Mouse (Mus musculus) T-cell, adult 2 months (primary cell): ENCODE data around the gene Stom.

Experiments
- DNase-seq: peaks from one replicate; pipeline ENCODE4 v3.0.0; 2022; ENCODE audit warnings: low spot score

The Stom gene

GRCm38 (mm10) chr2:35336388-35337280 is at the start of gene Stom:
Stom (minus strand) TSS chr2:35336976.
- DNase-seq, result peak; percentile 96

DNA sequence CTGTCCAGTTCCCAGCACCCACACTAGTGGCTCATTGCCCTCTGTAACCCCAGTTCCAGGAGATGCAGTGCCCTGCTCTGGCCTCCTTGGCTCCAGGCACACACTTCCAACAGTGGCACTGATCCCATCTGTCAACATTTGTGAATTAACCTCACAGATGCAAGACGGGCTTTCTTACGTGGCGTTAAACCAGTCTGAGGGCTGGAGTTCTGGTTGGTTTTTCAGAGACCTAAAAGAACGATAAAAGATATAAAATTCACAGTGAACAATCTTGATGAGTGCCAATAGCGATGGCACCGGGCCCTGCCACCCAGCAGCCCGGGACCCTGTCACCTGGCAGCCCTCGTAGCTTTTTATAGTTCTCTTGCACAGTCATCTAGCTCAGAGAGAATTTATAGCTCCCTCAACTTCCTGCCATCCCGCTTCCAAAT is 48.7 kb upstream of the Stom start:
- no peak for DNase-seq

DNA sequence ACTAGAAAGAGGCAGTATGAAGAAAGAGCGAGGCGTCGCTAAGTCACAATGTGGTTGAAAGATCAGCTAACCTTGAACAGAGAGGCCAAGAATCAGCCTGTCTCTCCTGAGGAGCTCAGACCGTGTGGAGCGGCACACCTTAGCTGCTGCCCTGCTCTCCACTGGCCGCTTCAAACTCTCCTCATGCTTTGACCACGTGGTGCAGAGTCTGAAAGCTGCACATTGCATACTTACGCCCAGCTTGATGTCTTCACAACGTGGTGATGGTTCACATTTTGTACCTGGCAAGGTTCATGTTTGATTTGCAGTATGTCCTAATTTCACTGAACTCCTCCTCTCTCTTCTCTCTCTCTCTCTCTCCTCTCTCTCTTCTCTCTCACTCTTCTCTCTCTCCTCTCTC is 42.5 kb upstream of the Stom start:
- DNase-seq, result no peak

- no peak for DNase-seq
Observed at GRCm38 (mm10) chr2:35377600-35377999, 40.8 kb upstream of the Stom start.

DNA sequence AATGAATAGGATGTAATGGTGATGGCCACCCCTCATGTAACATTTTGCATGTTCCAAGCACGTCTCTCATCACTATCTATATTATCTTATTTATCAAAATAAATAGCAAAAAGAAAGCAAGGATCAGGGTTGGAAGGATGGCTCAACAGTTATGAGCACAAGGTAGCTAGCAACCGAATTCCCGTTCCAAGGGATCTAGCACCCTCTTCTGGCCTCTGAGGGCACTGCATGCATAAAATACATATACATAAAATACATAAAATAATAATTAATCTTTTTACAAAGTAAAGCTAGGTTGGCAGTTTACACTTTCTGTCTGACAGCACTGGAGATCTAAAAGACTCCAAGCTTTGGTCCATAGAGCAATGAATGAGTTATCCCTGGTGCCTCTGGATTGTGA is 36.2 kb upstream of the Stom start:
- no peak for DNase-seq

DNA sequence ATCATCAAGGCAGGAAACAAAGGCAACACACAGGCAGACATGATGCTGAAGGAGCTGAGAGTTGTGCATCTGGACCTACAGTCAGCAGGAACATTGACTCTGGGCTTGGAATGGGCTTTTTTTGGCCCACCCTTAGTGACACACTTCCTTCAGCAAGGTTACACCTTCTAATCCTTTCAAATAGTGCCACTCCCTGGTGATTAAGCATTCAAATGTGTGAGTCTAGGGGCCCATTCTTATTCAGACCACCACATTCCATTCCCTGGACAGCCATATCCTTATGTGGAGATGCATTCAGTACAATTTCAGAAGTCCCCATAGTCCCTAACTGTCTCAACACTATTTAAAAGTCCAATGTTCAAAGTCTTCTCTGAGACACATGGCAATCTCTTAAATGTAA is 33.9 kb upstream of the Stom start:
- no peak for DNase-seq

DNA sequence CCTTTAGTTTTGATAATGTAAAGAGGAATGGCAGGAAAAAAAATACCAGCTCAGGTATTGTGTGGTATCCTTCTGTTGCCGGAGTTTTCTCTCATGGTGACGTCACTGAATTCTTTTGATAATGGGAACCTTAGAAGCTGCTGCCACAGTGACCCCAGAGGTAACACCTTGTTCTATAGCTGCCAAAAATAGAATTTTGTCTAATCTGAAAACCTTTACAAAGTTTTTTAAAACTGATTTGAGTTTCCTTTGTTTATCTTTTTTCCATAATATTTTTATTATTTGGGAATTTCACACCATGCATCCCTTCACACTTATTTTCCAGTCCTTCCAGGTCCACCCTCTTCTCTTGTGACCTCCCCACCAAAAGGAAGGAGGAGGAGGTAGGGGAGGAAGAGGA is 30.9 kb upstream of the Stom start, which contains the start of gene 4930568D16Rik:
Gene 4930568D16Rik, minus strand, starts transcription at position 101 of the 400 bp plus-strand sequence.
- DNase-seq, result no peak

DNA sequence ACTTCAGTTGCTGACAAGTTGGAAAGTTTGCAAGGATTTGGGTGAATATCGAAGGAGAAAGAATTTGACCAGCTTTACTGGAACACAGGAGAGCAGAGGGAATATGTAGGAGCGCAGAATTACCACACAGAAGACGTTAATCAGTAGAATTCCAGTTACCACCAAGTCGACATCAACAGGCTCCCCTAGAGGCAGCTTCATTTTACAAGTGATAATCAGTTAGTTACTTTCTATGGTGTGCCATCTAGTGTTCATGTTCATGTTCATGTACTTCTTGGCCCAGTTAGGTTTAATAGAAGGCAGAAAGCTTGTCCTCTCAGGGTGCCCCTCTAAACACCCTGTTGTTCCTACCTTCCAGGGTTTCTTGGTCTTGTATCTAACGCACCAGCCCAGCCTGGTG is 12.4 kb upstream of the Stom start:
- DNase-seq, result no peak

- no peak for DNase-seq
Observed at GRCm38 (mm10) chr2:35345984-35346383, 9.2 kb upstream of the Stom start.

GRCm38 (mm10) chr2:35342605-35343004 is 5.8 kb upstream of the Stom start:
- no peak for DNase-seq

GRCm38 (mm10) chr2:35338707-35339106 is 1.9 kb upstream of the Stom start:
- DNase-seq, result no peak

DNA sequence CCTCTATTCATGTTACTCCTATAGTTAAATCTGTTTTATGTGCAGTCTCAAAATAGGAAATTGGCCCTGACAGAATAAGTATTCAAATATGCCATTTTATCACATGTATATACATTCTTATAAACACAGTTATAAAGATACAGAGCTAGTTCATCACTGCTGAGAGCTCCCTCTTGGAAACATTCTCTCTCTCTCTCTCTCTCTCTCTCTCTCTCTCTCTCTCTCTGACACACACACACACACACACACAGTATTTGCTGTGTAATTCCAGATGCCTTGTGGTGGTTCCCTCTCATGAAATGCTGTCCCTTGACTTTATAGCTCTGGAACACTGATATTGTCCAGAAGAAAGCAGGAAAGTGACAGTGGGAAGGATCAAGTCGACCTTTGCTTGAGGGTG is 1.3 kb upstream of the Stom start:
- DNase-seq, result no peak

DNA sequence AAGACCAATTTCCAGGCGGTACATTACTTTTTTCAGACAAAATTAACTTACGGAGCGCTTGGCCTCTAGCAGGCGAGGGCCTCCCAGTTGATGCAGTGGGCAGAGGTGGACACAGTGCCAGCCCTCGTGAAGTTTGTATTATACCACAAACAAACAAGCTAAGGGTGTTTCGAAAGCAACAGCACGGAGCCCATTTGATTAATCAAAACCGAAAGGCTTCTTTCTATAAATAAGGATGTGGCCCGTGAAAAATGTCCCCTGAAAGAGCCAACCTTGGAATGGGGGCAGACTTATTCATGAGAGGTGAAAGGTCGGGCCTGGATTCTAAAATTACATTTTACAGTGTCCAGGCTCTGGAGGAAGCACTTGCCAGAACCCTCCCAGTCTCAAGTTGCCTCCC is 643 bp upstream of the Stom start:
- no peak for DNase-seq

DNA sequence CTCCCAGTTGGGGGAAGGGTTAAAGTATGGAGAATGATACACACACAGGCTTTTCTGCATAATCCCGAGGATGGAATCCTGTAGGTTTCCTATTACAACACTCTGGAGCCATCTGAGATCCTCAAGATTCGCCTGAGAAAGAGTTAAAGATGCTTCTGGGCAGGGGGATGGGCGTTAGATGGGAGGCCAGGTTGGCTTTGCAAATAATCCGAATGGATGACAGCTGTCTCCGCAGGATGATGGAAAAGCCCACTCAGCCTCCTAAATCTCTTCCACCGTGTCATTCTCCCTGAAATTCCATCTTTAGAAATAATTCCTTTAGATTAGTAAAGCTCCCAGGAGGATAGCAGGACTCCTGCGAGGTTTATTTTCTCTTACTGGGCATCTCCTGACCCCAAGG is 1.2 kb downstream of the Stom start:
- DNase-seq, result no peak

- no peak for DNase-seq
Observed at GRCm38 (mm10) chr2:35333670-35334069, 3.1 kb downstream of the Stom start.

DNA sequence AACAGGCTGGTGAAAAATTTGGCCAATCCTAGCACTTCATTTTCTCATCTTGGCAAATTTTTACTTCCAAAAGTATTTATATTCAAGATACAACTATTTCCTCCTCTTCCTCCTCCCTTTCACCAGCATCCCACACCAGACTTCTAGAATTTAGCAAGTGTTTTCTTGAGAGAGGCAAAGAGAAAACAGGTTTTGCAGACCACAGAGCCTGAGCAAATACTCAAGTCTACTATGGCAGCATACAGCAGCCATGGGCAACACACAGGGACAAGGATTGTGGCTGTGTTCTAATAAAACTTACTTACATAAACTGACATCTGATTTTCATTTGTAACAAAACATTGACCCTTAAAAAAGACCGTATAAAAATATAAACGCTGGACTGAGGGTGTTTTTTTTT is 5.6 kb downstream of the Stom start:
- no peak for DNase-seq

- no peak for DNase-seq
Observed at GRCm38 (mm10) chr2:35329061-35329460, 7.7 kb downstream of the Stom start.

DNA sequence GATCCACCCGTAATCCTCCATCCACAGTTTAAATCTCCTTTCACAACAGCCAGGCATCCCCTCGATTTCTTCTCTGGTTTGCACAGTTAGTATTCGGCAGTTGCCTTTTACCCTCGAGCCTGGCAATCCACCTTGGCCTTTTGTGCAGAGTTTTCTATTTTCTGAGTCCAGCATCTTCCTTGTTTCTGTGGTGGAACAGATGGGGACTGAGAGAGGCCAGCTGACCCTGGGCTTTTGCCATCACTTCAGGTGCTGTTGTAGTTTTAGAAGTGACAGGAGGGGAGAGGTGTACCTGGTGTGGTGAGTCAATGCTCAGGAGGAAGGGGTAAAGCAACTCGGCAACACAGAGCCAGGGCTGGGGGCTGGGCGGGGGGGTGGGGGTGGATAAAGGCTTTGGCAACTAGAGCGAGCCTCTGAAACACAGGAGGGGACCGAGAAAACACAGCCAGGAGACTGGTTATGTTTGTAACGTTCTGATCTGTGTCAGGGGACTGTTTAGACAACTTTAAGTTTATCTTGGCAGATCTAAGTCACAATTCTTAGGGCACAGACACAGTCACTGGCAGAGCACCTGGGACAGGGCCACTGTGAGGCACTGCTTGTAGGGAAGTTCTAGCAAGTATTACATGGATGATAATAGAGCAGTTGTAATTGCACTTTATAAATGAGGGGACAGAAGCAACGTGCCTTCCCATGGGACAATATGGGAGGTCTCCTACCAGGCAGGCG is 8.5 kb downstream of the Stom start:
- DNase-seq, result no peak

GRCm38 (mm10) chr2:35327583-35327982 is 9.2 kb downstream of the Stom start:
- no peak for DNase-seq

DNA sequence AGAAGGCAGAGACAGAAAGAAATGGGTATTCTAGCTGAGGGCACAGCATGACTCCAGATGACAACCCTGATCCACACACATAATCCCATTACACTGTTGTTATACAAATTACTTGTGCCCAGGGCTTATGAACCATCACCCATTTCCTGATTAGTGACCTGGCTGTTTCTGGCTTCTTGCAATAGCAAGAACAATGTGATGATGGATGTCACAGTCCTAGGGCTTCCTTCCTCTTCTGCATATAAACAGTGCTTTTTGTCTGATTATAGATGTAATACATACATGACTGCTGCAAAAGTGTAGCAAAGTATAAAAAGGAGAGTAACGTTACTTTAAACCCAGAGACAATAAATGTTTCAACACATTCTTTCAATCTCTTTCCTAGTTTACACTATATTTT is 9.8 kb downstream of the Stom start:
- no peak for DNase-seq

DNA sequence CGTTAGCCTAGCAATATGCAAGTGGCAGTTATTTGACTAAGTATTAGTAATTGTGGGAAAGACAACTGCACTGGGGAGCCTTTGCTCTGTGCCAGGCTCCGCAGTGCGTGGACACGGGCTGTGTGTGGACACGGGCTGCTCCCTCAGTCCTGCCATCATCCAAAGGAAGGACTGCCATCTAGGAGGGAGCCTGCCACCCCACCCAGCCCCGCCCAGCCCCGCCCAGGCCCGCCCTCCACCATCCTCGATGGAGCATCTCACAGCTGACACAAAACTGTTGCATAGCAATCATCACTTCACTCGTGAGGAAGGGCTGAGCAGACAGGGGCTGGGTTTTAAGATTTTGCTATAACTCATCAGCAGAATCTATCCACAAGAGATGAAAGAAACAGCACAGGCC is 10.8 kb downstream of the Stom start:
- no peak for DNase-seq

DNA sequence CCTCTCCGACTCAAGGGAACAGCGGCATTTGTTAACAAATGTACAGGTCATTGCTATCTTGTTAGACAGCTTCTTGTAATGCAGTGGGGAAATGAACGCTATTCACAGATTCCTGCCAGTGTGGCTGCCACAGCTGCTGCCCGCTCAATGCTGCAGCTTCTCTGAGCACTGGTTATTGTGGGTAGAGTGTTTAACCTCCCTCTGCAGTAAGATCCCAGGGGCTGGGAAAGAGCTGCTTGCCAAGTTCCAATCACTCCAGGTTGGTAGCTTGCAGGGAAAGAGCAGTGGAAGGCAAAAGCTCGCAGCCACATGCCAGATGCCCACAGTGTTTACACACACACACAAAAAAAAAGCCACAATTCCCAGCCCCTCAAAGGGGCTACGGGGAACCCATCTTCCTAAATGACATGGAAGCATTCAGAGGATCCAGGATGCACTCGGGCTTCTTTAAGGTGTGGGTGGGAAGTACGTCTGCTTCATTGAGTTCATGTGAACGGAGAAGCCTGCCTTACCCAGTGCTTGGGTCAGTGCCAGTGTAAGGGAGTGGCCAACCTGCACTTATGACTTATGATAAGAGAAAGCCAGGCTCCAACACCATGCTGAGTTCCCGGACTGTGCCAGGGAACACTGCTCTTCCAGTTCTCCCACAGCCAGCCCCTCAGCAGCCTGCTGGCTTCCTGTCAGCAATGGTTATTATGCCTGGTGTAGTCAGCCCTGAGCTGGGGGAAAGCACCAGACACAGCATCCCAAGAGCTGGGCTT is 14.2 kb downstream of the Stom start:
- no peak for DNase-seq

DNA sequence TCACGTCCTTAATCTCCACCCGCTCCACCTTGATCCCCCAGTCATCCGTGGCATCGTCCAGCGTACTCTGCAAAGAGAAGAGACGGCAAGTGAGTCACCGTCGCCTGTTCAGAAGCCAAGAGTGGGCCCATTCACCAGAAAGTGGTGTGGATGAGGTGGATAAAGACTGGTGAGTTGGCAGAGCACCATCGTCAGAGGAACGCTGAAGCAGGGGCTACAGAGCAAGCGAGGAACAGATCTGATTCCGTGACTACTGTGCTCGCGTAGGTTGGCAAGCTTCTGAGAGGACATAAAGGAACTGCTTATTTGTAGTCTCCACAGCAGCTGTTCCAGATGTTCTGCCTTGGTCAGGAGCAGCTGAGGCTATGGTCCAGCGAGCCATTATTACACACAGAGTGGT is 16.4 kb downstream of the Stom start:
- DNase-seq, result no peak
